Mouse (Mus musculus) midbrain, postnatal 0 days (tissue): Measurements from ENCODE around the gene Dph5. TPM values are rescaled to one million over a fixed set of nuclear protein-coding genes. Genes with fewer than 3 reads are reported as not detected.

ENCODE experiments used
- ATAC-seq: fragments of 200-750 bp; cut with Nextera tagmentation; 2 replicates; pipeline ENCODE4 v1.8.0; 2017; ENCODE audit warnings: moderate number of reproducible peaks, mild to moderate bottlenecking, moderate TSS enrichment, moderate library complexity; ENCODE audit not compliant: low FRiP score
- DNase-seq: peaks from one replicate; pipeline ENCODE4 v3.0.0-alpha.2; 2015; ENCODE audit warnings: low spot score
- H3K27ac ChIP-seq: fragments of 300-500 bp; sonication (generic); 2 replicates; pipeline ENCODE4 v1.5.1; 2014; ENCODE audit warnings: low read depth, mild to moderate bottlenecking, low read length, mixed read lengths
- H3K27me3 ChIP-seq: fragments of 300-500 bp; sonication (generic); 2 replicates; pipeline ENCODE4 v1.6.1; 2014; ENCODE audit warnings: low read length, control low read depth, mixed read lengths; ENCODE audit not compliant: insufficient read depth
- H3K36me3 ChIP-seq: fragments of 300-500 bp; sonication (generic); 2 replicates; pipeline ENCODE4 v1.6.1; 2014; ENCODE audit warnings: low read length, control low read depth, mixed read lengths; ENCODE audit not compliant: insufficient read depth
- H3K4me1 ChIP-seq: fragments of 300-500 bp; sonication (generic); 2 replicates; pipeline ENCODE4 v1.6.1; 2014; ENCODE audit warnings: mild to moderate bottlenecking, control low read depth, antibody characterized with exemption, low read length, mixed read lengths; ENCODE audit not compliant: insufficient read depth
- H3K4me2 ChIP-seq: fragments of 300-500 bp; sonication (generic); 2 replicates; pipeline ENCODE4 v1.6.1; 2014; ENCODE audit warnings: low read depth, mild to moderate bottlenecking, low read length, mixed read lengths; ENCODE audit not compliant: poor library complexity, severe bottlenecking
- H3K4me3 ChIP-seq: fragments of 300-500 bp; sonication (generic); 2 replicates; pipeline ENCODE4 v1.5.1; 2014; ENCODE audit warnings: low read depth, mild to moderate bottlenecking, low read length, moderate library complexity
- H3K9ac ChIP-seq: fragments of 300-500 bp; sonication (generic); replicated peaks from 2 replicates; pipeline ENCODE4 v1.6.1; 2014; ENCODE audit warnings: mild to moderate bottlenecking, low read length, moderate library complexity, mixed read lengths; ENCODE audit not compliant: poor library complexity, severe bottlenecking
- H3K9me3 ChIP-seq: fragments of 300-500 bp; sonication (generic); 2 replicates; pipeline ENCODE4 v1.6.1; 2016; ENCODE audit warnings: low read length, control low read depth
- CTCF ChIP-seq: IDR thresholded peaks from 2 replicates; pipeline ENCODE4 v1.5.1; 2016; ENCODE audit warnings: antibody characterized with exemption, mild to moderate bottlenecking
- WGBS: fragments of 180-500 bp; shearing (Covaris S2); extraction: QIAGEN DNeasy Blood & Tissue Kit; methylation state at CpG from one replicate; pipeline ENCODE4 v1.1.7; 2014; 5-methylcytosine and 5-hydroxymethylcytosine counted together
- polyA plus RNA-seq: library from polyadenylated mRNA; unstranded; fragments of >200 nt; fragmentation: Nextera tagmentation; extraction: Ambion mirVana; gene quantifications from 2 replicates; pipeline ENCODE4 v1.2.1, GENCODE M21; 2015
- total RNA-seq: library from RNA; depleted of rRNA; stranded (reverse); fragments of >200 nt; gene quantifications from 2 replicates; pipeline ENCODE4 v1.2.3, GENCODE M21; 2014

Dph5 gene
- total and polyA plus RNA-seq, 2 experiments from 2014 or later = 9.3 to 19.7 TPM

DNA sequence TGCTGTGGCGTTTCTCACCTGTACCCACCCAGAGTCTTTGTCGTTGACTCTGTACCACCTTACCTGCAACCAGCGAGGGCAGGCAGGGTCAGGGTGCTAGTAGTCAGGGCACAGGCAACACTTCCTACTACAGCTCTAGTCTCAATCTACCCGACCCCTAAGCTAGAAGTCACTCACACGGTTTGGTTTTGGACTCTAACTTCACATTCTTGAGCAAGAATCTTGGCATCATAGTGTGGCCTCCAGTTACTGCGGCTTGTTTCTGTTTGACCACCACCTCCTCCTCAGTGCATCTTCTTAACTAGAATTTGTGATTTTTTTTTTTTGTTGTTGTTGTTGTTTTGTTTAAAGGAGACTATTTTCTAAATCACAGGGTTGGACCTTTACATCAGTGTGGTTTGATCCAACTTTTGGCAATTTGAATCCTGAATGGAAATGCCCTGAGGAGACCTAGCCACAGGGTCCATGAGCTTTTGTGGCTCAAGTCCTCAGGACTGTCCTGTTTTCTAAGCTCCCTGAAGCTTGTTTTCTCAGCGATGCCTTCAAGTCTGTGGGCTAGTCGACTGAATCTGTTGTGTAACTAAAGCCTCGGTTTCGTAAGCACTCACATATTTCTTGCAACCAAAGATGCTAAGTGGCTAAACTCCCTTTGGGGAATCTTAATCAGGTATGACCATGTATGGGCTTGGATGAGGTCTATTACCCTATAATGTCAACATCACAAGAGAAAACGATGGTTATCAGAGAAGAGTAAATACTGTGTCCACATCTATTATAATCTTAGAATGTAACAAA, 38.8 kb upstream of the Dph5 start:
- Histone ChIP-seq H3K4me2 (no peak overlapping the region), H3K9me3 (no peaks in the 10 kb centered on the region), H3K4me1 (no peaks in the 10 kb centered on the region), H3K9ac (no peak overlapping the region), H3K27ac (no peak overlapping the region), H3K27me3 (no peaks in the 10 kb centered on the region), H3K4me3 (no peak overlapping the region), H3K36me3 (no peaks in the 10 kb centered on the region)
- DNase-seq = no peak
- WGBS = 86% methylated on average over 11 of the region's 11 CpGs
- no peak for ATAC-seq
- no peak for TF ChIP-seq CTCF

DNA sequence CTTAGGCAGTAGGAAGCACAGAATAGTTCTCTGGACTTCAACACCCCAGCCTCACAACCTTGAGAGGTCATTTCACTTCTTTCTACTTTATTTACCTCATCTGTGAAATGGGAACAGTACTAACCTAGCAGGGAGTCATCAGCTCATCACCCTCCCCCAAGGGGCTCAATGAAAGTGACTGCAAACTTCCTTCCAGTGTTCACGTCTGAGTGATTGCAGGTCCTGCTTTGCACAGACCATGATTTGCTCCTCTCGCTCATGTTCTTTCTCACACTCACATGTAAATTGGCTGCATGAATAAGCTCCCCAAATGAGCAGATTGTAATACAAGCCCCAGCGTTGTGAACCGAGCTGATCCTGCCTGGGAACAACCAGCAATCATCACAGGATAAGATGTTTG, 36.7 kb upstream of the Dph5 start:
- no peak for ATAC-seq
- WGBS = 67% methylated on average over 4 of the region's 4 CpGs
- Histone ChIP-seq H3K9me3 (no peaks in the 10 kb centered on the region), H3K4me3 (no peak overlapping the region), H3K27ac (no peak overlapping the region), H3K27me3 (no peaks in the 10 kb centered on the region), H3K36me3 (no peaks in the 10 kb centered on the region), H3K4me1 (no peaks in the 10 kb centered on the region), H3K9ac (no peak overlapping the region), H3K4me2 (no peak overlapping the region)
- no peak for TF ChIP-seq CTCF
- no peak for DNase-seq

DNA sequence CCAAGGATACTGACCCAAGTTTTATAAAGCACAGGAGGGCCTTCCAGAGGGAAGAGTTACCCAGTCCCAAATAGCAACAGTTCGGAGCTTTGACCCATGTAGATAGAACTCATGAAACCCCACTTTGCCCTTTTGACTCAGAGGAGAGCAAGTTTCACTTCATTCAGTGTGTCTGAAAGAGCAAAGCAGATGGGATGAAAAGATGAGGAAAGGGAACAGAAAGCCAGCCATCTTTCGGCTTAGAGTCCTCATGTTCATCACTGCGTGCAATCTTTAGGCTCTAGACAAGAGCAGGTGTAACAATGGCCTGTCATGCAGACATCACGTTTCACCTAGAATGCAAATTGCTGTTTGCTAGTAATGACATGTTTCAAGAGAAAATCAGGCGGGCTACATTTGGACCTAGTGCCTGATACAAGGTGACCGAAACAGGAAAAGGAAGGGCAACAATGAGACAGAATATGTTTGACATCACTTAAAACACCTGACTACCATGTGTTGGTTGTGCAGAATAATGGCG, 32.9 kb upstream of the Dph5 start:
- no peak for ATAC-seq
- no peak overlapping the region for H3K9ac ChIP-seq

DNA sequence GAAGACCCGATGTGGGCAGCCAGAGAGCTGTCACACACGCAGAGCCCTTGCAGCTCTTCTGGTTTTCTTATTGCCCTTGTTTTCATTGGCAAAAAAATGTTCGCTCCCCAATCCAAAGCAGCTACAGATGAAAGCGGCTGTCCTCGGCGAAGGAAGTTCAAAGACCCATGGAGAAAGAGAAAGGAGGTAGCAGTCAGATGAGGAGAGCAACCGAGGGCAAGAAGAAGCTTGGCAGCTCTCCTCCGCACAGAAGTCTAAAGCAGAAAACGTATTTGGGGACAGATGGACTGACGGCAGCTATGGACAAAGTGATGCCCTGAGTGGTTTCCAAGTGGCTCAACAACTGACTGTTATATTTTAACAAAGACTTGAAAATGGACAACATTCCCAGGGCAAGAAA, 32.1 kb upstream of the Dph5 start:
- DNase-seq (peak; percentile 22), ATAC-seq (no peak)
- Histone ChIP-seq H3K27ac (0 out of 2 replicates have a peak overlapping the region, but pooled peaks have one; percentile 18), H3K4me1 (no peaks in the 10 kb centered on the region), H3K9ac (no peak overlapping the region), H3K4me2 (no peak overlapping the region), H3K27me3 (no peaks in the 10 kb centered on the region), H3K9me3 (no peaks in the 10 kb centered on the region), H3K36me3 (no peaks in the 10 kb centered on the region), H3K4me3 (no peak overlapping the region)
- no peak for TF ChIP-seq CTCF
- 63% methylated on average over 10 of the region's 10 CpGs for WGBS

More for the DNA sequence above, 32.9 kb upstream of the Dph5 start:
- no peaks in the 10 kb centered on the region for H3K36me3 ChIP-seq
- H3K9me3 ChIP-seq = no peaks in the 10 kb centered on the region
- DNase-seq = no peak
- 96% methylated on average over 7 of the region's 7 CpGs for WGBS
- no peaks in the 10 kb centered on the region for H3K4me1 ChIP-seq
- H3K4me3 ChIP-seq = no peak overlapping the region
- no peak for TF ChIP-seq CTCF
- H3K27me3 ChIP-seq = no peaks in the 10 kb centered on the region
- H3K27ac ChIP-seq = no peak overlapping the region
- H3K4me2 ChIP-seq = no peak overlapping the region

DNA sequence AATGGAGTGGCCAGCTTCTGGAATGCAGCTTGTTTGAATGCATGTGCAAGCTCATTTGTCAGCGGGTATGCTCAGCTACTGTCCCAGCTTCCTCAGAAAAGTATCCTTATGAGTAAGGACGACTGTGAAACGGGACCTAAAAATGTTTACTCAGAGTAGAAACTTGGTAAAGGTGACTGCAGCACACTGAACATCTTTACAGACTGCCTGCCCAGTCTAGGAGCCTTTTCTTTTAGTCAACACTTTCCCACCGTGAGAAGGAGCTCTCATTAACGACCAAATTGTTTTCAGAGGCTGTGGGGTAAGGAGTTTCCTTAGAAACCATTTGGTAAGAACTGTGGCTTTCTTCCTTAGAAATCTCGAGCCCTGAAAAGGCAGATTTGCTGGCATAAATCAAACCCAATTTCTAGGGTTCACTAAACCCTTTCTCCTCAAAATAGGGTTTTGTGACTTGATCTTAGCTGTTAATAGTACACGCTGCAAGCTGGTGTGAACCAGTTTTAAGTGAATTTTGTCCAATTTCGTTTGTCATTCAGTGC, 31.1 kb upstream of the Dph5 start:
- Histone ChIP-seq H3K9me3 (no peaks in the 10 kb centered on the region), H3K36me3 (no peaks in the 10 kb centered on the region), H3K9ac (no peak overlapping the region), H3K27ac (peak overlapping the region; percentile 1; the same call in 1 of the 2 replicates), H3K4me3 (no peak overlapping the region), H3K4me2 (no peak overlapping the region), H3K27me3 (no peaks in the 10 kb centered on the region), H3K4me1 (no peaks in the 10 kb centered on the region)
- 13% methylated on average over 8 of the region's 8 CpGs for WGBS
- TF ChIP-seq CTCF = no peak
- DNase-seq (peak; percentile 68), ATAC-seq (peak; percentile 56; the same call in 1 of the 2 replicates)

DNA sequence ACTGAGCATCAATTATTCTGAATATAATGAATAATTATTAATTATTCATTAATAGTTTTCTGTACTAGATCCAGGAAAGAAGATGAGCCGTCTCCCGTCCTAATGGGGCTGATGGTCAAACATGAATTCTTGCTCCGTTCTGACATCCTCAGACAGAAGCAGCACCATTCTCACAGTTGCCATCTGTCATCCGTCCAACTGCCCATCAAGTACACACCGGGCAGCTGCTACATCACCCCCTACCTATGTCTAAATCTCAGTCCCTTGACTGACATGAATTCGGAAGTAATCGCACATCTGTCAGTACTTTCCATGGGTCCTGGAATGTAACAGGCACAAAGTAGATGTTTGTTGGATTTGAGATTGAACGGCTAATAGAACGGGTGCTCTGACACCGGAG, 30.2 kb upstream of the Dph5 start:
- ATAC-seq = no peak
- Histone ChIP-seq H3K9me3 (no peaks in the 10 kb centered on the region), H3K27ac (no peak overlapping the region), H3K4me1 (no peaks in the 10 kb centered on the region), H3K4me3 (no peak overlapping the region), H3K9ac (no peak overlapping the region), H3K27me3 (no peaks in the 10 kb centered on the region), H3K36me3 (no peaks in the 10 kb centered on the region), H3K4me2 (no peak overlapping the region)
- WGBS = 57% methylated on average over 10 of the region's 10 CpGs
- TF ChIP-seq CTCF = no peak
- no peak for DNase-seq
